Comparison of ENCODE assay signal across 8 mouse cellular contexts in genomic region chr6:115764179-115764578, GRCm38 (mm10). TPM values are rescaled to one million over a fixed set of nuclear protein-coding genes. Genes with fewer than 3 reads are reported as not detected.
DNase-seq lines count a peak whose midpoint lies in the region; ATAC-seq and TF ChIP-seq lines count a peak whose summit lies in the region.

No protein-coding gene starts in this region.

- H3K4me3 ChIP-seq in megakaryocyte, embryonic 14.5 days (replicated peaks) = peak overlapping the region; percentile 83
- no peak overlapping the region for H3K4me3 ChIP-seq in heart, embryonic 14.5 days (ENCODE audit: control insufficient read depth in 1 of 2, insufficient read depth in 1 of 2, low read depth in 1 of 2, low read length in 2 of 2)
- H3K4me3 ChIP-seq in kidney, embryonic 16.5 days (ENCODE audit: low read length) = no peak overlapping the region
- H3K4me3 ChIP-seq in lung, embryonic 14.5 days (ENCODE audit: low read depth, low read length) = no peak overlapping the region

- peak; percentile 90 for DNase-seq in embryo, embryonic 11 days
- peak; percentile 95 for DNase-seq in lung, embryonic 14.5 days
- DNase-seq in ovary, postnatal 14 days (ENCODE audit: low spot score) = peak; percentile 52
- no peak for DNase-seq in cerebellum, adult 11-12 months

- H3K27ac ChIP-seq in heart, embryonic 14.5 days (replicated peaks in 1 of 2; ENCODE audit: control insufficient read depth in 1 of 2, insufficient read depth in 1 of 2, low read depth in 2 of 2, low read length in 2 of 2) = peak overlapping the region; percentile 82 to 84
- peak overlapping the region; percentile 89 for H3K27ac ChIP-seq in kidney, embryonic 16.5 days (ENCODE audit: low read length)
- peak overlapping the region; percentile 88 for H3K27ac ChIP-seq in lung, embryonic 14.5 days (ENCODE audit: low read depth)

- ATAC-seq in megakaryocyte, adult 5-6 weeks (ENCODE audit: poor library complexity, severe bottlenecking) = no peak
- ATAC-seq in heart, embryonic 14.5 days (ENCODE audit: insufficient number of reproducible peaks, insufficient read depth, low FRiP score, low read depth) = peak; percentile 90
- ATAC-seq in kidney, embryonic 16.5 days (ENCODE audit: low FRiP score, low TSS enrichment) = peak; percentile 92
- peak; percentile 95 for ATAC-seq in lung, embryonic 14.5 days (ENCODE audit: insufficient read depth)

- H3K9ac ChIP-seq in heart, embryonic 14.5 days (ENCODE audit: low read length) = peak overlapping the region; percentile 18
- peak overlapping the region; percentile 55 for H3K9ac ChIP-seq in kidney, embryonic 16.5 days (replicated peaks; ENCODE audit: low read length)
- H3K9ac ChIP-seq in lung, embryonic 14.5 days = 0 out of 2 replicates have a peak overlapping the region, but pooled peaks have one; percentile 4

- H3K27me3 ChIP-seq in megakaryocyte, embryonic 14.5 days (replicated peaks) = no peaks in the 10 kb centered on the region
- no peaks in the 10 kb centered on the region for H3K27me3 ChIP-seq in heart, embryonic 14.5 days (ENCODE audit: control insufficient read depth, insufficient read depth, low read length)
- no peaks in the 10 kb centered on the region for H3K27me3 ChIP-seq in kidney, embryonic 16.5 days (ENCODE audit: insufficient read depth, low read length)
- no peaks in the 10 kb centered on the region for H3K27me3 ChIP-seq in lung, embryonic 14.5 days (ENCODE audit: insufficient read depth, low read length)

- peaks cover 97% of the 10 kb centered on the region for H3K4me1 ChIP-seq in megakaryocyte, embryonic 14.5 days
- H3K4me1 ChIP-seq in heart, embryonic 14.5 days (ENCODE audit: control insufficient read depth in 2 of 2, insufficient read depth in 2 of 2, low read length in 2 of 2) = peaks cover 17 to 37% of the 10 kb centered on the region in 2 experiments
- H3K4me1 ChIP-seq in kidney, embryonic 16.5 days (ENCODE audit: insufficient read depth, low read length) = peaks cover 32% of the 10 kb centered on the region
- peaks cover 18% of the 10 kb centered on the region for H3K4me1 ChIP-seq in lung, embryonic 14.5 days (ENCODE audit: insufficient read depth)

- WGBS in heart, embryonic 14.5 days = 2% methylated on average over 7 of the region's 7 CpGs
- WGBS in kidney, embryonic 16.5 days = 5% methylated on average over 7 of the region's 7 CpGs
- 4% methylated on average over 7 of the region's 7 CpGs for whole genome bisulfite sequencing in lung, embryonic 14.5 days

- no peaks in the 10 kb centered on the region for H3K9me3 ChIP-seq in megakaryocyte, embryonic 14.5 days
- no peaks in the 10 kb centered on the region for H3K9me3 ChIP-seq in heart, embryonic 14.5 days (ENCODE audit: control insufficient read depth, low read length)
- no peaks in the 10 kb centered on the region for H3K9me3 ChIP-seq in kidney, embryonic 16.5 days (ENCODE audit: low read length)
- H3K9me3 ChIP-seq in lung, embryonic 14.5 days (ENCODE audit: low read depth, low read length) = no peaks in the 10 kb centered on the region

- H3K4me2 ChIP-seq in heart, embryonic 14.5 days (ENCODE audit: low read length) = peak overlapping the region; percentile 26
- H3K4me2 ChIP-seq in kidney, embryonic 16.5 days (replicated peaks; ENCODE audit: low read depth, low read length) = peak overlapping the region; percentile 35
- peak overlapping the region; percentile 42 for H3K4me2 ChIP-seq in lung, embryonic 14.5 days

- peaks cover 7% of the 10 kb centered on the region for H3K36me3 ChIP-seq in megakaryocyte, embryonic 14.5 days (replicated peaks; ENCODE audit: low read length)
- H3K36me3 ChIP-seq in heart, embryonic 14.5 days (ENCODE audit: control insufficient read depth, insufficient read depth, low read length) = no peaks in the 10 kb centered on the region
- H3K36me3 ChIP-seq in kidney, embryonic 16.5 days (ENCODE audit: insufficient read depth, low read length) = no peaks in the 10 kb centered on the region
- no peaks in the 10 kb centered on the region for H3K36me3 ChIP-seq in lung, embryonic 14.5 days (ENCODE audit: insufficient read depth)

- peak; percentile 37 for TF ChIP-seq CTCF in lung, embryonic 14.5 days (IDR thresholded peaks at IDR 0.05; ENCODE audit: low read depth)

RNA-seq across cellular contexts. Expression of gene Tmem40, which starts 2.0 kb away (rescaled TPM):
- polyA plus RNA-seq in megakaryocyte, embryonic 14.5 days (2012; ENCODE audit: insufficient read depth, low replicate concordance) = 650 and 2,177 TPM in 2 replicates
- total RNA-seq in megakaryocyte, adult 5-6 weeks (2015) = 7.7 and 12.4 TPM in 2 replicates
- 7.7 and 15.2 TPM in 2 replicates for total RNA-seq in megakaryocyte, adult 5-6 weeks (2017)
- polyA plus RNA-seq in heart, embryonic 14.5 days (2014; fragmentation: Nextera tagmentation; extraction: Ambion mirVana) = 0.55 and 1.3 TPM in 2 replicates
- polyA plus RNA-seq in kidney, embryonic 16.5 days (2015; fragmentation: Nextera tagmentation; extraction: Ambion mirVana) = 0.86 and 2.1 TPM in 2 replicates
- polyA plus RNA-seq in lung, embryonic 14.5 days (2014; fragmentation: Nextera tagmentation; extraction: Ambion mirVana) = 2.2 and 2.4 TPM in 2 replicates

RNA-seq across cellular contexts. Expression of gene Cand2, which starts 10.2 kb away (rescaled TPM):
- polyA plus RNA-seq in megakaryocyte, embryonic 14.5 days (2012; ENCODE audit: insufficient read depth, low replicate concordance) = 7.0 and 7.1 TPM in 2 replicates
- 0.34 and 0.38 TPM in 2 replicates for total RNA-seq in megakaryocyte, adult 5-6 weeks (2015)
- 0.07 and 0.24 TPM in 2 replicates for total RNA-seq in megakaryocyte, adult 5-6 weeks (2017)
- polyA plus RNA-seq in heart, embryonic 14.5 days (2014; fragmentation: Nextera tagmentation; extraction: Ambion mirVana) = 46.9 and 48.3 TPM in 2 replicates
- 36.8 and 40.1 TPM in 2 replicates for polyA plus RNA-seq in kidney, embryonic 16.5 days (2015; fragmentation: Nextera tagmentation; extraction: Ambion mirVana)
- 38.3 and 46.3 TPM in 2 replicates for polyA plus RNA-seq in lung, embryonic 14.5 days (2014; fragmentation: Nextera tagmentation; extraction: Ambion mirVana)

RNA-seq across cellular contexts. Expression of gene Rpl32, which starts 44.4 kb away (rescaled TPM):
- 500 and 629 TPM in 2 replicates for polyA plus RNA-seq in megakaryocyte, embryonic 14.5 days (2012; ENCODE audit: insufficient read depth, low replicate concordance)
- 2,908 and 2,972 TPM in 2 replicates for total RNA-seq in megakaryocyte, adult 5-6 weeks (2015)
- 3,179 and 3,683 TPM in 2 replicates for total RNA-seq in megakaryocyte, adult 5-6 weeks (2017)
- polyA plus RNA-seq in heart, embryonic 14.5 days (2014; fragmentation: Nextera tagmentation; extraction: Ambion mirVana) = 1,410 and 1,566 TPM in 2 replicates
- polyA plus RNA-seq in kidney, embryonic 16.5 days (2015; fragmentation: Nextera tagmentation; extraction: Ambion mirVana) = 1,760 and 1,914 TPM in 2 replicates
- 2,372 and 2,581 TPM in 2 replicates for polyA plus RNA-seq in lung, embryonic 14.5 days (2014; fragmentation: Nextera tagmentation; extraction: Ambion mirVana)

Comparison
In these comparisons a context has a peak if more than half of its experiments do, and no peak if none do; other contexts are left out.
1. H3K9ac ChIP-seq: peak in every context shown above with its lines; median percentile 55 in kidney, embryonic 16.5 days; 18 in heart, embryonic 14.5 days; 4 in lung, embryonic 14.5 days.
2. RNA of gene Tmem40, which starts 2.0 kb away (polyA plus RNA-seq): 650 to 2,177 TPM in megakaryocyte, embryonic 14.5 days; 2.2 to 2.4 TPM in lung, embryonic 14.5 days, 0.86 to 2.1 TPM in kidney, embryonic 16.5 days and 0.55 to 1.3 TPM in heart, embryonic 14.5 days; every median in the first group is over 100 times any median in the second.
3. Peak in every context shown above with its lines, with median percentiles within 50 percentile points of each other: H3K27ac ChIP-seq and H3K4me2 ChIP-seq.